Mouse (Mus musculus): ENCODE data around the gene Zglp1. TPM values are rescaled to one million over a fixed set of nuclear protein-coding genes. Genes with fewer than 3 reads are reported as not detected.

Zglp1 gene
- polyA plus RNA-seq, 1 experiment from 2014 or later: 0.66 TPM

- Histone ChIP-seq H3K36me3 (no peaks in the 10 kb centered on the region), H3K4me1 (peaks cover 14% of the 10 kb centered on the region; the same call in 1 of the 2 replicates), H3K27me3 (replicated peaks) (peaks cover 52% of the 10 kb centered on the region), H3K9me3 (no peaks in the 10 kb centered on the region), H3K9ac (no peak overlapping the region), H3K4me2 (replicated peaks) (no peak overlapping the region), H3K4me3 (no peak overlapping the region), H3K27ac (no peak overlapping the region)
- 76% methylated on average over 2 of the region's 2 CpGs for WGBS
- ATAC-seq (ENCODE audit: low FRiP score, low read depth): no peak
Measured at GRCm38 (mm10) chr9:21018600-21018999, 48.3 kb downstream of the Zglp1 start.

GRCm38 (mm10) chr9:21017177-21017575 lies 49.7 kb downstream of the Zglp1 start:
- WGBS: 38% methylated on average over 4 of the region's 4 CpGs
- no peak overlapping the region for H3K9ac ChIP-seq
- no peaks in the 10 kb centered on the region for H3K36me3 ChIP-seq
- ATAC-seq (ENCODE audit: low FRiP score, low read depth): no peak
- H3K27me3 ChIP-seq (replicated peaks): peaks cover 60% of the 10 kb centered on the region
- no peaks in the 10 kb centered on the region for H3K9me3 ChIP-seq
- H3K4me3 ChIP-seq: no peak overlapping the region
- H3K4me2 ChIP-seq (replicated peaks): no peak overlapping the region
- H3K27ac ChIP-seq: no peak overlapping the region
- peaks cover 14% of the 10 kb centered on the region; the same call in 1 of the 2 replicates for H3K4me1 ChIP-seq

DNA sequence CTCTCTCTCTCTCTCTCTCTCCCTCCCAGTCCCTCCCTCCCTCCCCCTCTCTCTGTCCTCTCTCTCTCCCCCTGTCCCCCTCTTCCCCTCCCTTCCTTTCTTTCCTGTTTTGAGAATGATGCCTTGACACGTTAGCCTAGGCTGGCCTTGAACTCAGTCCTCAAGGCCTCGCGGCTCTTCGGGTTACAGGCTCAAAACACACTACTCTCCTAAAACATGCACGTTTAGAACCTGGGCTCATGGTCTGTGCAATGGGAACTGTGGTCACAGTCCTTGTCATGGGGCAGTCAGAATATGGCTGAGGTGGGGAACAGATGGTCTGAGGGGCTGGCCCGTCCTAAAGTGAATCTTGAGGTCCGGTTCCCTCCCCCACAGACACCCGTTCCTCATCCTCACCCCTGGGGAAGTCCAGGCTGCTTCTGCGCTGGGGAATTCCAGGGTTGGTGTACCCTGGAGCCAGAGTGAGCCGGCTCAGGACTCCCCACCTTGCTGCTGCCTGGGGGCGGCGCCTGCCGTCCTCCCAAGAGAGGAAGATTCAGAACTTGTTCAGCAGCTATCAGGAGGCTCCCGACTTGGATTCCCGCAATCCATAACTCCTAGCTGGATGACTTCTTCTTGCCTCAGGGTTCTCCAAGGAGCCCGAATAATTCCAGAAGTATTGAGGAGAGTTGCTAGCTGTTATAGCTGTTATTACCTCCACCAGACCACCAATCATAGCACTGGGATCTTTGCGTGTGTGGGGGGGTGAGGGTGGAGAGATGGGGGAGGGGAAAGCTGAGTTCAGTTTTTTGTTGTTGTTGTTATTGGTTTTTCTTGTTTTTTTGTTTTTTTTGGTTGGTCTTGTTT lies 50.3 kb downstream of the Zglp1 start:
- Histone ChIP-seq H3K27me3 (replicated peaks) (peaks cover 62% of the 10 kb centered on the region), H3K9me3 (no peaks in the 10 kb centered on the region), H3K36me3 (no peaks in the 10 kb centered on the region), H3K4me3 (0 out of 2 replicates have a peak overlapping the region, but pooled peaks have one; percentile 9), H3K4me2 (replicated peaks) (peak overlapping the region; percentile 45), H3K4me1 (peaks cover 14% of the 10 kb centered on the region; the same call in 1 of the 2 replicates), H3K27ac (no peak overlapping the region), H3K9ac (no peak overlapping the region)
- no peak for ATAC-seq (ENCODE audit: low FRiP score, low read depth)
- 5% methylated on average over 17 of the region's 17 CpGs for WGBS

DNA sequence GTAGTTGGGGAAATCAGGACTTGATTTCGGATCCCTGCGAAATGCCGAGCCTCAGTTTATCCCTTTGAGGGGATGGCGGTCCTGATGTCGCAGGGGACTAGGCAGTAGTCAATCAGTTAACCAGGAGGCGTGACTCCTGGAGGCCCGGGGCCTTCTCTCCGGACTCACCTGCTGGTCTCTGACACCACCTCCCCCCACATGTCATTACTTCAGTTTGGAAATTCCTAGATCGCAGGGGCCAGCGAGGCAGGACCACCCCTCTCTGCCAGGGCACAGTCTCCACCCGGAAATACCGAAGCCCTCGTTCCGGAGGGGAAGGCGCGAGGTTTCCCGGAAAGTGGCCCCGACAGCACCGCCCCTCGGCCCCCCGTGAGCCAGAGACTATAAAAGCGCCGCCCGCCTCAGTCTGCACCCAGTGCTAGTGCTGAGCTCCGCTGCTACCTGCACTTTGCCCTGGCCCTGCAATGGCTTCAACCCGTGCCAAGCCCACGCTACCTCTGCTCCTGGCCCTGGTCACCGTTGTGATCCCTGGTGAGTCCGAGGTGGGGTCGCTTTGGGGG lies 51.2 kb downstream of the Zglp1 start, which contains the start of gene Icam1:
Gene Icam1, plus strand, starts transcription at position 415 of the 560 bp plus-strand sequence.
- WGBS: 0% methylated on average over 30 of the region's 30 CpGs
- Histone ChIP-seq H3K4me1 (peaks cover 14% of the 10 kb centered on the region; the same call in 1 of the 2 replicates), H3K36me3 (no peaks in the 10 kb centered on the region), H3K4me3 (peak within 1 kb of the TSS; percentile 9), H3K9ac (no peak within 1 kb of the TSS), H3K27me3 (replicated peaks) (peaks cover 62% of the 10 kb centered on the region), H3K27ac (no peak within 1 kb of the TSS), H3K9me3 (no peaks in the 10 kb centered on the region), H3K4me2 (replicated peaks) (peak within 1 kb of the TSS; percentile 45)
- ATAC-seq (ENCODE audit: low FRiP score, low read depth): no peak

DNA sequence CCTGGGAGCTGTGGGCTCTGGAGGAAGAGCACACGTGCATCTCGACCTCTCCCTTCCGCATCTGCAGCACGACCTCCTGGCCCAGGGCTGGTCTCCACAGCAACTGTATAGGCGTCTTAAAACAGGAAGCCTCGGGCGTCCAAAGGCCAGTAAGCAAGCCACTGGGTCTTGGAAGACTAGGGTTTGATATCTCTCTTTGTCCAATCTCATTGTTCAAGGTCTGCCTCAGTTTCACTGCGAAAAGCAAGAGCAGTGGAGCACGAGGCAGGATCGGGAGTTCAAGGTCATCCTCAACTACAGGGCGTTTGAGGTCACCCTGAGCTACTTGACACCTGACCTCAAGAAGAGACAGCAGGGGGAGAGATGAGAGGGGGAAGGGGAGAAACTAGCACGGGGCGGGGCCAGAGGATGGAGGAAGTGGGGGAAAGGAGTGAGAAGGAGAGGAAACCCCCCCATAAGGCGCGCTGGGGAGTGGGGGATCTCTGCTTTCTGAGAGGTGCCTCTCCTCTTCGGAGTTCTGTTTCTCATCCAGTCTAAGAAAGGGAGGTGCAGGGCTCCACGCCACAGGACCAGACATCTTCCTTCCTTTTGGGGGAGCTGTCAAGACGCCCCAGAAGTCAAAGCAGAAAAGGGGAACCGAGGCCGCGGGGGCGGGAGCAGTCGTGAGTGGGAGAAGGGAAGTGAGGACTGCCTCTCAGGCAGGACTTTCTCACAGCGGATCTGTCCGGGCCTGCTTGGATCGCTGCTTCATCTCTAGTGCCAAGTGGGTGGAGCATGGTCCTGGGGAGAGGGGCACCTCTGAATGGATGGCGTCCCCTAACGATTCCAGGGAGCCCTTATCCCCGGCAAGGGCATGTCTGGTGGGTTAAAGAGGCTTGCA lies 52.0 kb downstream of the Zglp1 start:
- 2% methylated on average over 26 of the region's 29 CpGs for WGBS
- Histone ChIP-seq H3K4me2 (replicated peaks) (peak overlapping the region; percentile 45), H3K36me3 (no peaks in the 10 kb centered on the region), H3K4me3 (no peak overlapping the region; the same call in 1 of the 2 replicates), H3K9me3 (no peaks in the 10 kb centered on the region), H3K27me3 (replicated peaks) (peaks cover 62% of the 10 kb centered on the region), H3K27ac (no peak overlapping the region), H3K9ac (no peak overlapping the region), H3K4me1 (peaks cover 14% of the 10 kb centered on the region; the same call in 1 of the 2 replicates)
- no peak for ATAC-seq (ENCODE audit: low FRiP score, low read depth)

MicroRNAs within 50 kb of the gene (microRNA counts, 519-probe panel; counts per million panel counts)
- microRNA mmu-miR-1900: 4,768 counts per million, percentile 83 among the panel's probes with 10 or more counts

Small RNA genes within 50 kb of the gene (microRNA-seq; reads per million reads assigned to microRNA genes)
- not detected for gene Mir1900
- gene Mir7082: 2.0 reads per million

Other genes with a start within 250 kb of the Zglp1 start
- gene Rdh8, start 248.6 kb downstream of the Zglp1 start, polyA plus RNA-seq (2016; fragmentation: Nextera tagmentation; extraction: Ambion mirVana): not detected in 2 replicates
- 1.4 and 1.6 TPM in 2 replicates for gene A230050P20Rik, start 198.5 kb downstream of the Zglp1 start, polyA plus RNA-seq (2016; fragmentation: Nextera tagmentation; extraction: Ambion mirVana)
- gene Angptl6, start 187.4 kb downstream of the Zglp1 start, polyA plus RNA-seq (2016; fragmentation: Nextera tagmentation; extraction: Ambion mirVana): 5.8 and 6.7 TPM in 2 replicates
- gene Ppan, start 178.9 kb downstream of the Zglp1 start, polyA plus RNA-seq (2016; fragmentation: Nextera tagmentation; extraction: Ambion mirVana): 54.1 and 58.6 TPM in 2 replicates
- 301 and 309 TPM in 2 replicates for gene Eif3g, start 168.5 kb downstream of the Zglp1 start, polyA plus RNA-seq (2016; fragmentation: Nextera tagmentation; extraction: Ambion mirVana)
- gene Dnmt1, start 107.2 kb downstream of the Zglp1 start, polyA plus RNA-seq (2016; fragmentation: Nextera tagmentation; extraction: Ambion mirVana): 89.4 and 92.4 TPM in 2 replicates
- 17.7 and 19.5 TPM in 2 replicates for gene S1pr2, start 90.3 kb downstream of the Zglp1 start, polyA plus RNA-seq (2016; fragmentation: Nextera tagmentation; extraction: Ambion mirVana)
- 116 and 121 TPM in 2 replicates for gene Mrpl4, start 64.4 kb downstream of the Zglp1 start, polyA plus RNA-seq (2016; fragmentation: Nextera tagmentation; extraction: Ambion mirVana)
- 5.0 and 5.8 TPM in 2 replicates for gene Icam1, start 51.1 kb downstream of the Zglp1 start, polyA plus RNA-seq (2016; fragmentation: Nextera tagmentation; extraction: Ambion mirVana)
- gene Icam4, start 37.7 kb downstream of the Zglp1 start, polyA plus RNA-seq (2016; fragmentation: Nextera tagmentation; extraction: Ambion mirVana): 1.6 and 2.1 TPM in 2 replicates
- 0.14 and 0.15 TPM in 2 replicates for gene Icam5, start 35.0 kb downstream of the Zglp1 start, polyA plus RNA-seq (2016; fragmentation: Nextera tagmentation; extraction: Ambion mirVana)
- 0.96 and 1.7 TPM in 2 replicates for gene Gm49373, start 6.0 kb upstream of the Zglp1 start, polyA plus RNA-seq (2016; fragmentation: Nextera tagmentation; extraction: Ambion mirVana)
- gene Fdx1l, start 6.5 kb upstream of the Zglp1 start, polyA plus RNA-seq (2016; fragmentation: Nextera tagmentation; extraction: Ambion mirVana): 44.0 and 57.0 TPM in 2 replicates
- 1.6 and 2.8 TPM in 2 replicates for gene Gm38431, start 24.9 kb upstream of the Zglp1 start, polyA plus RNA-seq (2016; fragmentation: Nextera tagmentation; extraction: Ambion mirVana)
- 54.2 and 63.4 TPM in 2 replicates for gene Raver1, start 24.9 kb upstream of the Zglp1 start, polyA plus RNA-seq (2016; fragmentation: Nextera tagmentation; extraction: Ambion mirVana)
- 14.1 and 15.2 TPM in 2 replicates for gene Tyk2, start 64.2 kb upstream of the Zglp1 start, polyA plus RNA-seq (2016; fragmentation: Nextera tagmentation; extraction: Ambion mirVana)
- 271 and 293 TPM in 2 replicates for gene Cdc37, start 82.9 kb upstream of the Zglp1 start, polyA plus RNA-seq (2016; fragmentation: Nextera tagmentation; extraction: Ambion mirVana)
- gene Pde4a, start 98.6 kb upstream of the Zglp1 start, polyA plus RNA-seq (2016; fragmentation: Nextera tagmentation; extraction: Ambion mirVana): 12.3 and 14.7 TPM in 2 replicates
- 53.9 and 55.1 TPM in 2 replicates for gene Keap1, start 172.3 kb upstream of the Zglp1 start, polyA plus RNA-seq (2016; fragmentation: Nextera tagmentation; extraction: Ambion mirVana)
- 1.5 and 2.0 TPM in 2 replicates for gene S1pr5, start 181.3 kb upstream of the Zglp1 start, polyA plus RNA-seq (2016; fragmentation: Nextera tagmentation; extraction: Ambion mirVana)
- 57.4 and 57.6 TPM in 2 replicates for gene Atg4d, start 198.2 kb upstream of the Zglp1 start, polyA plus RNA-seq (2016; fragmentation: Nextera tagmentation; extraction: Ambion mirVana)
- 18.0 and 25.2 TPM in 2 replicates for gene Kri1, start 220.9 kb upstream of the Zglp1 start, polyA plus RNA-seq (2016; fragmentation: Nextera tagmentation; extraction: Ambion mirVana)
- gene Cdkn2d, start 224.3 kb upstream of the Zglp1 start, polyA plus RNA-seq (2016; fragmentation: Nextera tagmentation; extraction: Ambion mirVana): 94.6 and 96.1 TPM in 2 replicates
- gene Ap1m2, start 245.2 kb upstream of the Zglp1 start, polyA plus RNA-seq (2016; fragmentation: Nextera tagmentation; extraction: Ambion mirVana): 0.65 and 1.3 TPM in 2 replicates